Mouse (Mus musculus): Measurements from ENCODE around the gene Ap4s1. TPM values are rescaled to one million over a fixed set of nuclear protein-coding genes. Genes with fewer than 3 reads are reported as not detected.
"Not testable (repeated sequence)": the region's sequence is repeated elsewhere in the genome, so short reads cannot be mapped to it uniquely, and the experiment has no call there.

The Ap4s1 gene
- polyA plus RNA-seq (2012; ENCODE audit: insufficient read depth, insufficient read length, missing spikeins): 76.3 and 112 TPM in 2 replicates

DNA sequence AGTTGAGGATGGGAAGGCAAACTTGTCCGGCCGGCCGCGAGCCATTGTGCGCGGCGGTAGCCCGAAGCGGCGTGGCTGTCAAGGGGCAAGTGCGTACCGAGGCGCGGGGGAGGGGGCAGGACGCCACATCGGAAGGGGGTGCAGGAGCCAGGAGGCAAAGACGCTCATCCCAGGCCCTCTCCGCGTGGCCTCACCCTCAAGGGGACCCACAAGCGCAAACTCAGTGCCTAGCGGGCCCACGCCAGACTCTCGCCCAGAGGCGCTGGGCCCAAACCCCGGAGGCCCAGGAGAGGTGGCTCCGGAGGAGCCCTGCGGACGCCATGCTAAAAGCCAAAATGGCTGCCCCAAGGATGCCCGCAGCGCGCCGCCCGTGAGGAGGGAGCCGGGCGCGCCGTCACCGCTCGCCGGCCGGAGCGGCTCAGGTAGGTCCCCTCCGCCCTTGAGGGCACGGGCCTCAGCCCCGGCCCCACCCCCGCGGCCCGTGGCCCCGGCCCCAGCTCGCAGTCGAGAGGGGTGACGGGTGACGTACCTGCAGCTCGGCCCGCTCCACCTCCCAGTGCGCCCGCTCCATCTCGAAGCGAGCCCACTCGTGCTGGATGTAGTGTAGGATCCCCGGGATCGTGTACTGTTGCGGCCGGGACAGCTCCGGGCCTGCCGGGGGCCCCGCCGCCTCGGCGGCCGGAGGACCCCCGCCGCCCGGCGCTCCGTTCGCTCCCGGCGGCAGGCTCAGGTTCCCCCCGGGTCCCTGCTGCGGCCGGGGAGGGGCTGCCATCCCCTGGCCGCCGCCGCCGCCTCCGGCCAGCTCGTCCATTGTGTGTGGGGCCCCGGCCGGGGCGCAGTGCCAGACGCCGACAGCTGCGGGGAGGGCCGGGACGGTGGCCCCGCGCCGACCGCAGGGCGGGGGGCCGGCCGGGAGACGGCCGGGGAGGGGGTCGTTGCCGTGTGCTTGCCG is at the start of gene Ap4s1:
TSS of gene Ap4s1 (plus strand) at position 141 of the 952 bp plus-strand sequence.
- H3K27ac ChIP-seq (replicated peaks; ENCODE audit: low read depth, low read length): peak within 1 kb of the TSS; percentile 94
- H3K4me3 ChIP-seq (ENCODE audit: insufficient read depth, low read depth, low read length): peak within 1 kb of the TSS; percentile 90
- peaks cover 20% of the 10 kb centered on the region for H3K4me1 ChIP-seq (ENCODE audit: control insufficient read depth, insufficient read depth, insufficient read length, low read length)

DNA sequence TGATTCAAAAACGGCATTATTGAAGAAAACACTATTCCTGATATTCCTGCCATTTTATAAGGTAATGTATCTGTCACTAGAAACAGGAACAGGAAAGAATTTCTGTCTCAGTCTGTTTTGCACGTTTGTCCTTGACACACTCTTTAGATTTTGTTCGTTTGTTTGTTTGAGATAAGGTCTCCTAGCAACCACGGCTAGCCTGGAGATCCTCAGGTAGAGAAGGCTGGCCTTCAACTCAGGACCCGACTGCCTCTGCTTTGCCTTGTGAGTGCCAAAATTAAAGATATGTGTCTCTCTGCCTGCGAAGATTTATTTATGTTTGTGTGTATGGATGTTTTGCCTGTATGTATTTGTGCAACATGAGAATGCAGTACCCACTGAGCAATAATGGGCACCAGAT is 49.0 kb upstream of the Ap4s1 start:
- no peak overlapping the region for H3K4me3 ChIP-seq (ENCODE audit: insufficient read depth, low read depth, low read length)

DNA sequence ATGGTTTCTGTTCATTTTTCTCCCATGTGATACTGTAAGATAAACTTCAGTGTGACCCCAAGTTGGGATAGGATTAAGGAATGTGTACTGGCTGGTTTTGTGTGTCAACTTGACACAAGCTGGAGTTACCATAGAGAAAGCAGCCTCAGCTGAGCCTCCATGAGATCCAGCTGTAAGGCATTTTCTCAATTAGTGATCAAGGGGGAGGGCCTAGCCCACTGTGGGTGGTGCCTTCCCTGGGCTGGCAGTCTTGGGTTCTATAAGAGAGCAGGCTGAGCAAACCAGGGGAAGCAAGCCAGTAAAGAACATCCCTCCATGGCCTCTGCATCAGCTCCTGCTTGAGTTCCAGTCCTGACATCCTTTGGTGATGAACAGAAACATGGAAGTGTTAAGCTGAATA is 41.4 kb upstream of the Ap4s1 start:
- H3K4me3 ChIP-seq (ENCODE audit: insufficient read depth, low read depth, low read length); H3K27ac ChIP-seq (replicated peaks; ENCODE audit: low read depth, low read length); H3K4me1 ChIP-seq (ENCODE audit: control insufficient read depth, insufficient read depth, insufficient read length, low read length): not testable (repeated sequence)

More for the DNA sequence above, 49.0 kb upstream of the Ap4s1 start:
- Histone ChIP-seq H3K27ac (replicated peaks; ENCODE audit: low read depth, low read length) (no peak overlapping the region), H3K4me1 (ENCODE audit: control insufficient read depth, insufficient read depth, insufficient read length, low read length) (no peaks in the 10 kb centered on the region)

DNA sequence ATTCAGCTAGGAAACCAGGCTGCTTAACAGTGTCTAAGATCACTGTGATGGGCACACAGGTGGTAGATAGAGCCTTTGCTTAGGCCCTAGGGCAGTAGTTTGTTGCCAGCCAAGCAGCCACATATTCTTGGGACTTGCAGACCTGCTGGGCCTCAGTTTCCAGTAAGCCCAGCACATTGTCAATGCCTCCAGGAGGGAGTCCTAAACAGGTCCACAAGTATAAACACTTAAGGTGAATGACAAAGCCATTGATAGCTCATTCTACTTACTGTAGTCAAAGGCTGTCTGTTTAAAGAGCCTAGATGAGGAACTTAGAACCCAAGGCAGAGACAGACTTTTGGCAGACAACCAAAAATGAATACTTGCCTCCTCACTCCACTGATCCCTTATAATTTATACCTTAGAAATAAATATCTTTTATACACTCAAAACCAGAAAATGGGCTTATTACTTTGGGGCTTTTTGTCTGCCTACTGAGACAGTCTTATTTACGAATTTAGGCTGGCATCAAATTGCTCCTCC is 34.8 kb upstream of the Ap4s1 start:
- Histone ChIP-seq H3K27ac (replicated peaks; ENCODE audit: low read depth, low read length) (no peak overlapping the region), H3K4me3 (ENCODE audit: insufficient read depth, low read depth, low read length) (no peak overlapping the region), H3K4me1 (ENCODE audit: control insufficient read depth, insufficient read depth, insufficient read length, low read length) (no peaks in the 10 kb centered on the region)

DNA sequence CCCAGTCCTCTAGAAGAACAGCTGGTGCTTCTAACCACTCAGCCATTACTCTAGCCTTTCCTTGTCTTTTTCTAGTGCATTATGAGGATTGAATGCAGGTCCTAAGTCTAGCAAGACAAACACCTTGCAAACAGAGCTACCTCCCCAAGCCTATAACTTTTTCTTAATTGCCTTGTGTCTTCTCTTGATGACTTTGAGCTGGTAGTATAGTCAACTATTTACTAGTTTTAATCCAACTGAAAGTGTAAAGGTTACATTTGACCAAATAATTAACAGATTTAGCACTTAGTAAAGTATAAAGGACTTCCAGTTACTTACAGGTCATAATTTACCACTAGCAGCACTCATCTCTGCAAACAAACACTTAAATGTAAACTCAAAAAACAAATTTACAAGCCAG is 27.8 kb upstream of the Ap4s1 start:
- no peak overlapping the region for H3K4me3 ChIP-seq (ENCODE audit: insufficient read depth, low read depth, low read length)
- H3K4me1 ChIP-seq (ENCODE audit: control insufficient read depth, insufficient read depth, insufficient read length, low read length): peaks cover 2% of the 10 kb centered on the region; the same call in 1 of the 2 replicates
- H3K27ac ChIP-seq (replicated peaks; ENCODE audit: low read depth, low read length): no peak overlapping the region

DNA sequence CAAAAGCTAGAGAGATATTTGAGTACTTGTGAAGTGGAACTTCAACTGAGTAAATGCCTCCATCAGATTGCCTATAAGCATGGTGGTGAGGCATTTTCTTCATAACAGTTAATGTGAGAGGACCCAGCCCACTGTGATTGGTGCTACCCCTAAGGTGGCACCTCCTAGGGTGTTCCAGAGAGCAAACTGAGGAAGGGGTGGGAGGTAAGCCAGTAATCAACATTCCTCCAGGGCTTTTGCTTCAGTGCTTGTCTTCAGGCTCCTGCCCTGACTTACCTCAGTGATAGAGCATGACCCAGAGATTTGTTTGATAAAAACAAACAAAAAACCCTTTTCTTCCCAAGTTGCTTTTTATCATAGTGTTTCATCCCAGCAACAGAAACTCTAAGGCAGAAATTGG is 26.9 kb upstream of the Ap4s1 start:
- H3K4me1 ChIP-seq (ENCODE audit: control insufficient read depth, insufficient read depth, insufficient read length, low read length): peaks cover 4% of the 10 kb centered on the region; the same call in 1 of the 2 replicates
- no peak overlapping the region for H3K4me3 ChIP-seq (ENCODE audit: insufficient read depth, low read depth, low read length)
- no peak overlapping the region for H3K27ac ChIP-seq (replicated peaks; ENCODE audit: low read depth, low read length)

DNA sequence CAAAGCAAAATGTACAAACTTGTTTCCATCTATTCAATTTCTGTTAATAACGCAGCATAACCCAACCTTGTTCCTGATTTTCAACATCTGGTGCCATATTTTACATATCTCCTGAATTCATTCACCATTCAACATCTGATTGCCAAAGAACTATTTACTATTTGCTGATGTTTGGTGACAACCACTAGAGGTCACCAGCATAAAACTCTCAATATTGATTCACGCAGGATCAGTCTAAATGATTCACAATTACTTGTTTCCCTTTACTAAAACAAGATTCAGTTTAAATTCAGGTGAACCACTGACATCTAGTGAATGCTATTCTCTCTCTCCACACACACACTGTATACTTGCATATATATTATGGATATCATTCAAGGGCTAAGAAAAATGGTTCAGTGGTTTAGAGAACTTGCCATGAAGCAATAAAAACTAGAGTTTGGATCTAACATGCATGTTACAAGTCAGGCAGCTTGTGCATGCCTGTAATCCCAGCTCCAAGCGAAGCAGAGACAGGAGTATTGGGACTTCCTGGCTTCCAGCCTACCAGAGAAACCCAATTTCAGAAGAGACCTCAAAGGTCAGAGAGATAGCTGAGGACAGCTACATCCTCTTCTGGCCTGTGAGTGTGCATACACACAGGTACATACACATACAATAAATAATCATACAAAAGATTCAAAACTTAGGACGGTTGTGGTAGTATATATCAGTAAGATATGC is 24.0 kb upstream of the Ap4s1 start:
- Histone ChIP-seq H3K4me3 (ENCODE audit: insufficient read depth, low read depth, low read length) (no peak overlapping the region), H3K4me1 (ENCODE audit: control insufficient read depth, insufficient read depth, insufficient read length, low read length) (peaks cover 11% of the 10 kb centered on the region; the same call in 1 of the 2 replicates), H3K27ac (replicated peaks; ENCODE audit: low read depth, low read length) (no peak overlapping the region)

DNA sequence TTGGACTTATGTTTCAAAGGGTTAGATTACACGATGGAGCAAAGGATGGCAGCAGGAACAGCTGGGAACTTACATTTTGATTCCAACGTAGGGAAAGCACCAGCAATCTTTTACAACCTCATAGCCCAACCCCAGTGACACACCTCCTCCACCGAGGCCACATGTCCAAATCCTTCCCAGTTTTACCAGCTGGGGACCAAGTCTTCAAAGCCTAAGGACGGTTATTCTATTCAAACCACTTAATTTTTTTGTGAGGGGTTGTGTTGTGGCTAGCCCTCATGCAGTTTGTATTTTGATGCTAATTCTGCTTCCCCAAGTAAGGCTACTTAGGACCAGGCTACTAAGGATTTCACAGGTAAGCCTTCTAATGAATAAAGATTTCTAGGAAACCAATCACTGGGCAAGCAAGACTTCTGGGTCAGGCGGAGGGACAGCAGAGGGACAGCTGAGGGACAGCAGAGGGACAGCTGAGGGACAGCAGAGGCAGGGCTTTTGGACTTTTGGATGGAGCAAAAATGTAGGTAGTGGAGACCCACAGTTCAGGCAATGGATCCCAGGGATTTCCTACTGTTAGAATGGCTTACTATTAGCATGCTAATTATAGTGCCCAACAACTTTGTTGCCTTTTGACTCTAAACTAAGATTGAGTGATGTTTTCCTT is 19.5 kb upstream of the Ap4s1 start:
- H3K4me3 ChIP-seq (ENCODE audit: insufficient read depth, low read depth, low read length): no peak overlapping the region
- H3K4me1 ChIP-seq (ENCODE audit: control insufficient read depth, insufficient read depth, insufficient read length, low read length): peaks cover 23% of the 10 kb centered on the region
- no peak overlapping the region for H3K27ac ChIP-seq (replicated peaks; ENCODE audit: low read depth, low read length)

DNA sequence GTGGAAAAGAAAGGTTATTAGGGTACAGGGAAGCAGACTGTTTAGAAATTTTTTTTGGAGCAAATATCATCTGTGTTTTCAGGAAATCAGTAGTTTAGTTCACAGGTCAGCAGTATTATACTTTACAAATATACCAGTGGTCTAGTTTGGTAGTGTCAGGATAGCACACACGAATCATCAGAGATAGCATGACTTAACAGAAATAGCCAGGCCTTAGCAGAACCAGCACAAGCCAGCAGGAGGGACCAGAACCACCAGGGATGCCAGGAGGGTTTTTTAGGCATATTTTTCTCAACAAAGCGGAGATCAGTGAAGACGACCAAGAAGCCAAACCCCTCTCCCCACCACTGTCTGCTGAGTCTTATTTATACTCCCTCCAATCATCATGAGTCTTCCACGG is 17.6 kb upstream of the Ap4s1 start:
- Histone ChIP-seq H3K27ac (replicated peaks; ENCODE audit: low read depth, low read length) (no peak overlapping the region), H3K4me3 (ENCODE audit: insufficient read depth, low read depth, low read length) (no peak overlapping the region), H3K4me1 (ENCODE audit: control insufficient read depth, insufficient read depth, insufficient read length, low read length) (peaks cover 22% of the 10 kb centered on the region)

DNA sequence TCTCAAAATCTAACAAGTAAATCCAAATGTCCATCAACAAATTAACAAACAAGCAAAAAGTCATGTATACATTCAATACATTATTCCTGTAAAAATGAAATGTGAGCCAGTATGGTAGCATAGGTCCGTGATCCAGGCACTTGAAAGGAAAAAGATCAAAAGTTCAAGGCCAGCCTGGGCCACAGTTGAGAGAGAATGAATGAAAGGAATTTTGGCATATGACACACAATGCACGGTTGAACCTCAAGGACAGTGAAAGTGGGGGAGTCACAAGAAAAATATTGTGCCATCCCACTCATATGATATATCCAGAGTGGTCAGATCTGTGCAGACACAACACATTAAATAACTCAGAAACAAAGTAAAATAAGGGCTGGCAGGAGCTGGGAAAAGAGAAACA is 14.4 kb upstream of the Ap4s1 start:
- no peak overlapping the region for H3K27ac ChIP-seq (replicated peaks; ENCODE audit: low read depth, low read length)
- peaks cover 24% of the 10 kb centered on the region for H3K4me1 ChIP-seq (ENCODE audit: control insufficient read depth, insufficient read depth, insufficient read length, low read length)
- H3K4me3 ChIP-seq (ENCODE audit: insufficient read depth, low read depth, low read length): no peak overlapping the region

DNA sequence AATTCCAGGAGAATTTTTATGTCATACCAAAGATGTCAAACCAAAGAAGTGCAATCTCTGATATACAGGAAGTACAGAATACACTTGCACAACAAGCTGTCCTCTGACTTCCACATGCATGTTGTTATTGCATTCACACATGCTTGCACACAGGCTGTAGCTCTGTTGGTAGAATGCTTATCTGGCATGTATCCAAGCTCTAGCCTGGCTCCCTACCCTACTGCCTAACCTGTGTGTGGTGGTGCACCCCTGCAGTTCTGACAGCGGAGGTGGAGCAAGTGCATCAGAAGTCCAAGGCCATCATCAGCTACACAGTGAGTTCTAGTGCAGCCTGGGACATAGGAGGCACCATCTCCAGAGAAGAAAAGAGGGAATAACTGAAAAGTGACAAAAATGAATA is 12.0 kb upstream of the Ap4s1 start:
- Histone ChIP-seq H3K27ac (replicated peaks; ENCODE audit: low read depth, low read length) (no peak overlapping the region), H3K4me3 (ENCODE audit: insufficient read depth, low read depth, low read length) (no peak overlapping the region), H3K4me1 (ENCODE audit: control insufficient read depth, insufficient read depth, insufficient read length, low read length) (peaks cover 13% of the 10 kb centered on the region)

DNA sequence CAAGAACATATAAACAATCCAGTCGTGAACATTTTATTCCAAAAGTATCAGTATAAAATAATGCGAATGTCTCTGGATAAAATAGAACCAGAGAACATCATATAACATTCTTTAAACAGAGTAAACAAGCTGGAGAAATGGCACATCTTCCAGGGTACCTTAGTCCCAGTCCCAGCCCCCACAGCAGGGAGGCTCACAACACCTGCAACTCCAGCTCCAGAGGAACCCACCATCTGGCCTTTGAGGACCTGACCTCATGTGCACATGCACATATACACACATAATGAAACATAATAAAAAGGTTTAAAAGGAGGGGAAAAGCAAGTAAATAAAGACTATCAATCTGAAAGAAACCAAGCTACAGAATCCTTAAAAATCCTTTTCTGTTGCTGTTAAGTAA is 2.3 kb upstream of the Ap4s1 start:
- Histone ChIP-seq H3K4me3 (ENCODE audit: insufficient read depth, low read depth, low read length) (no peak overlapping the region), H3K4me1 (ENCODE audit: control insufficient read depth, insufficient read depth, insufficient read length, low read length) (peaks cover 12% of the 10 kb centered on the region), H3K27ac (replicated peaks; ENCODE audit: low read depth, low read length) (peak overlapping the region; percentile 12; the same call in 1 of the 2 replicates)

DNA sequence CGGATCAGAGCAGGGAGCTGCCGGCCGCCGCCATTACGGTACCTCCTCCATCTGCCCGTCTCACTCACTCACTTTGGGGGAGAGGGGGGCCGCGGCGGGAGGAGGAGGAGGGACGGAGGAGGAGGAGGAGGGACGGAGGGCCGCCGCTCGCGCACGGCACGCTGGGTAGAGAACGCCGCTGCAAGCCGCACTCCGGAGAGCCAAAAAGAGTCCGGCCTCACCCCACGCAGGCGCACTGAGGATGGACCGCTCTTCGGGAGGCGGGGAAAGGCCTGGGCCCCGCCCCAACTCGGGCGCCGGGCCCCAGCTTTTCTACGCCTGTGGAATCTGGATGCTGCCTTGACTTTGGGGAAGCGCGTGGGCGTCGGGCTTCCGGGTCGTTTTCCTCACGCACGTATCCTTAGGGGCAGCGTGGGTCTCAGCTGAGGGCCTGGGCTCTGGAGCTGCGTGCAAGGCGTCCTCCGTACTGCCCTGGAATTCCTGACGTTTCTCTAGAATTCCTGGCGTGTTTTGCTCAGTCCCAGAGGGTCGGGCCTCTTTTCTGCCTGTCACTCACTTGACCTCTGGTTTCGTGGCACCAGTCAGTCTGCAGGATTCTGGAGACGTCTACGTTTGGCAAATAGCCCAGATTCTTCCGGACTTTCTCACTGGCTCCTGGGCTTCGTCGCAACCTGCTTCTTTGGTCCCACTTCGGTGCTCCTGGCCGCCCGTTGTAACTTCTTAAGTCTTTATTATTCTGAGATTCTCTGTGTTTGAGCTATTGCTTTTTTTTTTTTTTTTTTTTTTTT is 1.2 kb downstream of the Ap4s1 start, which contains the start of gene Strn3:
TSS of gene Strn3 (minus strand) at position 53 of the 788 bp plus-strand sequence.
- Histone ChIP-seq H3K4me1 (ENCODE audit: control insufficient read depth, insufficient read depth, insufficient read length, low read length) (peaks cover 18% of the 10 kb centered on the region), H3K27ac (replicated peaks; ENCODE audit: low read depth, low read length) (peak within 1 kb of the TSS; percentile 94), H3K4me3 (ENCODE audit: insufficient read depth, low read depth, low read length) (peak within 1 kb of the TSS; percentile 90)

DNA sequence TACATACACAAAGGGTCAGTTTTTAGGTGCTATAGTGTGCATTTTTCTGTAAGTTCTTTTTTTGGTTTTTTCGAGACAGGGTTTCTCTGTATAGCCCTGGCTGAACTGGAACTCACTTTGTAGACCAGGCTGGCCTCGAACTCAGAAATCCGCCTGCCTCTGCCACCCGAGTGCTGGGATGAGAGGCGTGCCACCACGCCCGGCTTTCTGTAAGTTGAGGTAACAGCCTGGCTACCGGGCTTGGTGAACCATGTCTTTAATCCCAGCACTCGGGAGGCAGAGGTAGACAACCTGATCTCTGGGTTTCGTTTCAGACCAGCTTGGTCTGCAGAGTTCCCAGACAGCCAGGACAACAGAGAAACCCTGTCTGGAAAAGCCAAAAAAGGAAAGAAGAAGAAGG is 2.0 kb downstream of the Ap4s1 start:
- peak overlapping the region; percentile 21; the same call in 1 of the 2 replicates for H3K4me3 ChIP-seq (ENCODE audit: insufficient read depth, low read depth, low read length)
- H3K4me1 ChIP-seq (ENCODE audit: control insufficient read depth, insufficient read depth, insufficient read length, low read length): peaks cover 13% of the 10 kb centered on the region
- H3K27ac ChIP-seq (replicated peaks; ENCODE audit: low read depth, low read length): peak overlapping the region; percentile 61

Data from brown adipose tissue, adult 24 weeks (tissue).